Mouse (Mus musculus) adrenal gland, adult 10 weeks (tissue): Measurements from ENCODE around the gene Kctd14. TPM values are rescaled to one million over a fixed set of nuclear protein-coding genes. Genes with fewer than 3 reads are reported as not detected.

Experiments
- polyA plus RNA-seq: library from polyadenylated mRNA; stranded (reverse); fragments of 350-450 nt; fragmentation: Illumina TruSeq; extraction: RNeasy Lipid Tissue Mini Kit (QIAGEN cat#74804); gene quantifications from one replicate; pipeline ENCODE4 v1.2.3, GENCODE M21; 2014; ENCODE audit warnings: low read depth, low replicate concordance

The Kctd14 gene
- polyA plus RNA-seq: 3.0 TPM

GRCm38 (mm10) chr7:97451023-97451422 lies at the start of gene Kctd14:
Gene Kctd14, plus strand, starts transcription at chr7:97451323.

GRCm38 (mm10) chr7:97416906-97417777 lies 34.0 kb upstream of the Kctd14 start, which contains the start of gene Thrsp:
Gene Thrsp, minus strand, starts transcription at chr7:97417730.

GRCm38 (mm10) chr7:97480821-97481339 lies 29.8 kb downstream of the Kctd14 start, which contains the start of gene Ints4:
Gene Ints4, plus strand, starts transcription at chr7:97480956.

Other genes starting within 250 kb of the Kctd14 start
- gene Usp35, start 119.3 kb upstream of the Kctd14 start, polyA plus RNA-seq: 0.52 TPM
- 7.4 TPM for gene Kctd21, start 119.0 kb upstream of the Kctd14 start, polyA plus RNA-seq
- gene Alg8, start 79.7 kb upstream of the Kctd14 start, polyA plus RNA-seq: 29.5 TPM
- 287 TPM for gene Ndufc2, start 51.3 kb upstream of the Kctd14 start, polyA plus RNA-seq
- gene Thrsp, start 33.6 kb upstream of the Kctd14 start, polyA plus RNA-seq: 63.6 TPM
- 72.6 TPM for gene Ints4, start 29.6 kb downstream of the Kctd14 start, polyA plus RNA-seq
- gene Aamdc, start 128.2 kb downstream of the Kctd14 start, polyA plus RNA-seq: 15.6 TPM
- gene Rsf1, start 128.6 kb downstream of the Kctd14 start, polyA plus RNA-seq: 35.8 TPM
- 82.6 TPM for gene Clns1a, start 245.3 kb downstream of the Kctd14 start, polyA plus RNA-seq